Comparison of ENCODE assay signal across 8 mouse cellular contexts in the genomic region with DNA sequence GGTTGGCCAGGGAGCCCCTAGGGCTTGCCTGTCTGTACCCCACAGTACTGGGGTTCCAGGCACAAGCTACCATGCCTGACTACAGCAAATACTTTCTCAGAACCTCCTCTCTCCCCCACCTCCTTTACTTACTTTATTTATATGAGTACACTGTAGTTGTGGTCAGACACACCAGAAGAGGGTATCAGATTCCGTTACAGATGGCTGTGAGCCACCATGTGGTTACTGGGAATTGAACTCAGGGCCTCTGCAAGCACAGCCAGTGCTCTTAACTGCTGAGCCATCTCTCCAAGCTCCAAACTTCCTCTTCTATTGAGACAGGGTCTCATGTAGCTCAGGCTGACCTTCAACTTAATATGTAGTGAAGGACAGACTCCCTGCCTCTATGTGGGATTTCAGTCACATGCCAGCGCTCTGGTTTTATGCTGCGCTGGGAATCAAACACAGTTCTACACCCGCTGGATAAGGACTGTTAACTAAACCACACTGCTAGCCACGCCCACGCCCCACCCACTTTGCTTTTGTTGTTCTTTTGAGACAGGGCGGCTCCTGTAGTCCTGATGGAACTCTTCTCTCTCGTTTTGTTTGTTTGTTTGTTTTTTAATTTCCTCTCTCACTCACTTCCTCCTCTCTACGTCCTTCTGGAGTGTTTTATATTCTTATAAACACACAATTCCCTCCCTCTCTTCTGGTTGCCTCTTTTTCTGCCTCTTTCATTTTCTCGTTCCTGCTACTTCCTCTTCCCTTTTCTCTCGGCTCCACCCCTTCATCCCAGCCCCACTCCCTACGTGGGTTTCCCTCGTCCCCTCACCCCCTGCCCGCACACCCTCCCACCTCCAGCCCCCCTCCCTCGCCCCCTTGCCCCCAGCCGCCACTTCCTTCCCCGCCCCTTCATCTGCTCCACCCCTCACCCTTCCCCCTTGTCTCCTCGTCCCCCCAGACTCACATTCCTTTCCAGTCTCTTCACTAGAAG. TPM values are rescaled to one million over a fixed set of nuclear protein-coding genes. Genes with fewer than 3 reads are reported as not detected.
DNase-seq lines count a peak whose midpoint lies in the region; ATAC-seq lines count a peak whose summit lies in the region.

No protein-coding gene starts in this region.

- H3K27me3 ChIP-seq in heart, embryonic 13.5 days (replicated peaks) = peaks cover 4% of the 10 kb centered on the region; the same call in 1 of the 2 replicates
- H3K27me3 ChIP-seq in kidney, embryonic 15.5 days = no peaks in the 10 kb centered on the region

- H3K4me3 ChIP-seq in heart, embryonic 13.5 days = peak overlapping the region; percentile 56
- H3K4me3 ChIP-seq in kidney, embryonic 15.5 days (replicated peaks) = peak overlapping the region; percentile 47

- H3K36me3 ChIP-seq in heart, embryonic 13.5 days = no peaks in the 10 kb centered on the region
- no peaks in the 10 kb centered on the region for H3K36me3 ChIP-seq in kidney, embryonic 15.5 days

- H3K27ac ChIP-seq in heart, embryonic 13.5 days (replicated peaks) = peak overlapping the region; percentile 58
- H3K27ac ChIP-seq in kidney, embryonic 15.5 days = peak overlapping the region; percentile 87

- H3K9me3 ChIP-seq in heart, embryonic 13.5 days = no peaks in the 10 kb centered on the region
- H3K9me3 ChIP-seq in kidney, embryonic 15.5 days (replicated peaks) = no peaks in the 10 kb centered on the region

- 2% methylated on average over 18 of the region's 18 CpGs for WGBS in heart, embryonic 13.5 days
- WGBS in kidney, embryonic 15.5 days = 3% methylated on average over 18 of the region's 18 CpGs

- H3K9ac ChIP-seq in heart, embryonic 13.5 days = peak overlapping the region; percentile 66
- H3K9ac ChIP-seq in kidney, embryonic 15.5 days = peak overlapping the region; percentile 38; the same call in 1 of the 2 replicates

- peak; percentile 64; the same call in 1 of the 2 replicates for ATAC-seq in heart, embryonic 13.5 days (ENCODE audit: extremely low read depth, insufficient number of reproducible peaks, low FRiP score, low TSS enrichment)
- ATAC-seq in kidney, embryonic 15.5 days (replicated peaks; ENCODE audit: low FRiP score) = peak; percentile 65; the same call in 1 of the 2 replicates
- ATAC-seq in frontal cortex, adult (ENCODE audit: low TSS enrichment) = no peak

- peaks cover 5% of the 10 kb centered on the region for H3K4me1 ChIP-seq in heart, embryonic 13.5 days
- H3K4me1 ChIP-seq in kidney, embryonic 15.5 days = peaks cover 12% of the 10 kb centered on the region

- H3K4me2 ChIP-seq in heart, embryonic 13.5 days = peak overlapping the region; percentile 68
- peak overlapping the region; percentile 59 for H3K4me2 ChIP-seq in kidney, embryonic 15.5 days

- DNase-seq in urinary bladder, postnatal 14 days (ENCODE audit: low spot score) = peak; percentile 83
- no peak for DNase-seq in urinary bladder, postnatal 10 days (ENCODE audit: low spot score)
- DNase-seq in embryo, embryonic 9.5 days (ENCODE audit: extremely low spot score) = peak; percentile 76
- peak; percentile 81 for DNase-seq in lung, postnatal 25 days (ENCODE audit: low spot score)
- peak; percentile 61 for DNase-seq in spleen, adult 12 weeks (ENCODE audit: low spot score)

RNA-seq across cellular contexts. Expression of a gene that starts 2.3 kb away (rescaled TPM):
- polyA plus RNA-seq in heart, embryonic 13.5 days (2015; fragmentation: Nextera tagmentation; extraction: Ambion mirVana) = 8.6 and 9.9 TPM in 2 replicates
- 12.1 and 13.7 TPM in 2 replicates for polyA plus RNA-seq in kidney, embryonic 15.5 days (2015; fragmentation: Nextera tagmentation; extraction: Ambion mirVana)

RNA-seq across cellular contexts. Expression of a gene that starts 8.3 kb away (rescaled TPM):
- 0.64 TPM in 1 of 2 replicates, not detected in the other for polyA plus RNA-seq in heart, embryonic 13.5 days (2015; fragmentation: Nextera tagmentation; extraction: Ambion mirVana)
- 0.53 and 0.72 TPM in 2 replicates for polyA plus RNA-seq in kidney, embryonic 15.5 days (2015; fragmentation: Nextera tagmentation; extraction: Ambion mirVana)

RNA-seq across cellular contexts. Expression of a gene that starts 10.1 kb away (rescaled TPM):
- polyA plus RNA-seq in heart, embryonic 13.5 days (2015; fragmentation: Nextera tagmentation; extraction: Ambion mirVana) = 6.5 and 7.8 TPM in 2 replicates
- polyA plus RNA-seq in kidney, embryonic 15.5 days (2015; fragmentation: Nextera tagmentation; extraction: Ambion mirVana) = 8.8 and 9.2 TPM in 2 replicates

RNA-seq across cellular contexts. Expression of a gene that starts 15.9 kb away (rescaled TPM):
- polyA plus RNA-seq in heart, embryonic 13.5 days (2015; fragmentation: Nextera tagmentation; extraction: Ambion mirVana) = 0.12 and 0.23 TPM in 2 replicates
- polyA plus RNA-seq in kidney, embryonic 15.5 days (2015; fragmentation: Nextera tagmentation; extraction: Ambion mirVana) = 0.12 TPM in 1 of 2 replicates, not detected in the other

RNA-seq across cellular contexts. Expression of a gene that starts 19.2 kb away (rescaled TPM):
- polyA plus RNA-seq in heart, embryonic 13.5 days (2015; fragmentation: Nextera tagmentation; extraction: Ambion mirVana) = not detected in 2 replicates
- 0.10 TPM in 1 of 2 replicates, not detected in the other for polyA plus RNA-seq in kidney, embryonic 15.5 days (2015; fragmentation: Nextera tagmentation; extraction: Ambion mirVana)
